Mouse (Mus musculus): ENCODE data around the gene Rplp1. TPM values are rescaled to one million over a fixed set of nuclear protein-coding genes. Genes with fewer than 3 reads are reported as not detected.
A peak's percentile ranks its signal among the peaks of the same experiment; 100 is the strongest.

Rplp1 gene
- 6,643 and 7,469 TPM in 2 replicates for polyA plus RNA-seq (2012; rRNA removed)

- DNase-seq (ENCODE audit: low read depth, low spot score) = peak; percentile 86
- under 1% methylated on average over 70 of the region's 70 CpGs for WGBS
These were observed at the start of gene Rplp1 for GRCm38 (mm10) chr9:61914203-61914916. Gene Rplp1, minus strand, starts transcription at chr9:61914542.

- 86% methylated on average over 6 of the region's 6 CpGs for WGBS
- DNase-seq (ENCODE audit: low read depth, low spot score) = no peak
These were observed 49.0 kb upstream of the Rplp1 start for GRCm38 (mm10) chr9:61963356-61963755.

- 82% methylated on average over 4 of the region's 4 CpGs for WGBS
- DNase-seq (ENCODE audit: low read depth, low spot score) = no peak
These were observed 46.8 kb upstream of the Rplp1 start for GRCm38 (mm10) chr9:61961181-61961580.

- 28% methylated on average over 5 of the region's 5 CpGs for WGBS
These were observed 46.4 kb upstream of the Rplp1 start for GRCm38 (mm10) chr9:61960753-61961152.

GRCm38 (mm10) chr9:61959921-61960569 lies 45.7 kb upstream of the Rplp1 start:
- no peak for DNase-seq (ENCODE audit: low read depth, low spot score)
- 36% methylated on average over 1 of the region's 1 CpGs for WGBS

More at GRCm38 (mm10) chr9:61960753-61961152, 46.4 kb upstream of the Rplp1 start:
- DNase-seq (ENCODE audit: low read depth, low spot score) = no peak

- DNase-seq (ENCODE audit: low read depth, low spot score) = no peak
These were observed 40.4 kb upstream of the Rplp1 start for GRCm38 (mm10) chr9:61954707-61955106.

- DNase-seq (ENCODE audit: low read depth, low spot score) = no peak
- WGBS = 88% methylated on average over 7 of the region's 7 CpGs
These were observed 37.9 kb upstream of the Rplp1 start for GRCm38 (mm10) chr9:61952241-61952640.

GRCm38 (mm10) chr9:61947402-61948346 lies 33.3 kb upstream of the Rplp1 start:
- 3% methylated on average over 24 of the region's 24 CpGs for WGBS
- peak; percentile 80 for DNase-seq (ENCODE audit: low read depth, low spot score)

GRCm38 (mm10) chr9:61946623-61947401 lies 32.5 kb upstream of the Rplp1 start, which contains the start of gene Kif23:
Gene Kif23, minus strand, starts transcription at chr9:61946774.
- DNase-seq (ENCODE audit: low read depth, low spot score) = peak; percentile 70
- WGBS = under 1% methylated on average over 43 of the region's 44 CpGs

GRCm38 (mm10) chr9:61945973-61946611 lies 31.8 kb upstream of the Rplp1 start:
- DNase-seq (ENCODE audit: low read depth, low spot score) = no peak
- WGBS = 1% methylated on average over 38 of the region's 38 CpGs

GRCm38 (mm10) chr9:61941054-61941453 lies 26.7 kb upstream of the Rplp1 start:
- no peak for DNase-seq (ENCODE audit: low read depth, low spot score)
- 93% methylated on average over 3 of the region's 3 CpGs for WGBS

- no peak for DNase-seq (ENCODE audit: low read depth, low spot score)
- 76% methylated on average over 2 of the region's 2 CpGs for WGBS
These were observed 19.0 kb upstream of the Rplp1 start for GRCm38 (mm10) chr9:61933333-61933732.

- 89% methylated on average over 3 of the region's 3 CpGs for WGBS
- no peak for DNase-seq (ENCODE audit: low read depth, low spot score)
These were observed 17.7 kb upstream of the Rplp1 start for GRCm38 (mm10) chr9:61932009-61932408.

- 84% methylated on average over 10 of the region's 10 CpGs for WGBS
These were observed 10.8 kb upstream of the Rplp1 start for GRCm38 (mm10) chr9:61925086-61925660.

GRCm38 (mm10) chr9:61920331-61920730 lies 6.0 kb upstream of the Rplp1 start:
- DNase-seq (ENCODE audit: low read depth, low spot score) = no peak
- WGBS = 89% methylated on average over 6 of the region's 6 CpGs

More at GRCm38 (mm10) chr9:61925086-61925660, 10.8 kb upstream of the Rplp1 start:
- no peak for DNase-seq (ENCODE audit: low read depth, low spot score)

- DNase-seq (ENCODE audit: low read depth, low spot score) = no peak
- WGBS = 94% methylated on average over 5 of the region's 5 CpGs
These were observed 5.1 kb upstream of the Rplp1 start for GRCm38 (mm10) chr9:61919464-61919863.

GRCm38 (mm10) chr9:61917436-61917835 lies 3.1 kb upstream of the Rplp1 start:
- no peak for DNase-seq (ENCODE audit: low read depth, low spot score)
- WGBS = 82% methylated on average over 6 of the region's 6 CpGs

GRCm38 (mm10) chr9:61916986-61917385 lies 2.6 kb upstream of the Rplp1 start:
- 92% methylated on average over 3 of the region's 3 CpGs for WGBS

More at GRCm38 (mm10) chr9:61916986-61917385, 2.6 kb upstream of the Rplp1 start:
- DNase-seq (ENCODE audit: low read depth, low spot score) = no peak
